Mouse (Mus musculus) left cerebral cortex, adult 8-10 months (tissue): ENCODE measurements at regions not wholly inside any gene's neighbourhood (a gene's known extent, or its start where the extent isn't known, plus 50 kb on each side); places are given as distances from the start of the nearest gene placed in this dataset.
A peak's percentile ranks its signal among the peaks of the same experiment; 100 is the strongest.

ENCODE experiments used
- DNase-seq, 2 experiments: peaks; one replicate each; pipeline ENCODE4 v3.0.0; 2022; ENCODE audit warnings: low spot score in 2 of 2

- DNase-seq: no peak
These were observed 283.2 kb upstream of the Eef2kmt start for GRCm38 (mm10) chr16:5538836-5539510.

- no peak for DNase-seq
These were observed 281.8 kb upstream of the Eef2kmt start for GRCm38 (mm10) chr16:5537286-5538204.

GRCm38 (mm10) chr16:5536515-5536972, 280.8 kb upstream of the Eef2kmt start:
- DNase-seq: no peak

GRCm38 (mm10) chr16:5535414-5535813, 279.6 kb upstream of the Eef2kmt start:
- no peak for DNase-seq

GRCm38 (mm10) chr16:5534862-5535261, 279.1 kb upstream of the Eef2kmt start:
- DNase-seq: peak in 1 of 2 experiments; percentile 68

- DNase-seq: no peak
These were observed 278.6 kb upstream of the Eef2kmt start for GRCm38 (mm10) chr16:5534385-5534784.

- no peak for DNase-seq
These were observed 276.5 kb upstream of the Eef2kmt start for GRCm38 (mm10) chr16:5532281-5532680.

- DNase-seq: no peak
These were observed 274.0 kb upstream of the Eef2kmt start for GRCm38 (mm10) chr16:5529823-5530222.

- DNase-seq: no peak
These were observed 272.2 kb upstream of the Eef2kmt start for GRCm38 (mm10) chr16:5527936-5528335.

GRCm38 (mm10) chr16:5524375-5524774, 268.6 kb upstream of the Eef2kmt start:
- DNase-seq: no peak

- no peak for DNase-seq
These were observed 267.7 kb upstream of the Eef2kmt start for GRCm38 (mm10) chr16:5523402-5524021.

- DNase-seq: no peak
These were observed 262.0 kb upstream of the Eef2kmt start for GRCm38 (mm10) chr16:5517746-5518145.

GRCm38 (mm10) chr16:5515867-5516266, 260.1 kb upstream of the Eef2kmt start:
- DNase-seq: no peak

- DNase-seq: no peak
These were observed 251.5 kb upstream of the Eef2kmt start for GRCm38 (mm10) chr16:5507261-5507660.

- no peak for DNase-seq
These were observed 246.2 kb upstream of the Eef2kmt start for GRCm38 (mm10) chr16:5501961-5502360.

- DNase-seq: no peak
These were observed 240.4 kb upstream of the Eef2kmt start for GRCm38 (mm10) chr16:5496051-5496685.

- no peak for DNase-seq
These were observed 237.6 kb upstream of the Eef2kmt start for GRCm38 (mm10) chr16:5493352-5493751.

GRCm38 (mm10) chr16:5487259-5487658, 231.5 kb upstream of the Eef2kmt start:
- no peak for DNase-seq

- DNase-seq: no peak
These were observed 227.6 kb upstream of the Eef2kmt start for GRCm38 (mm10) chr16:5483337-5483736.

GRCm38 (mm10) chr16:5480148-5480547, 224.4 kb upstream of the Eef2kmt start:
- DNase-seq: peak; percentile 11 to 36

GRCm38 (mm10) chr16:5478970-5479369, 223.2 kb upstream of the Eef2kmt start:
- no peak for DNase-seq
